Mouse (Mus musculus) left cerebral cortex, postnatal 36 days (tissue): ENCODE data around the gene St3gal3. TPM values are rescaled to one million over a fixed set of nuclear protein-coding genes. Genes with fewer than 3 reads are reported as not detected.
A peak's percentile ranks its signal among the peaks of the same experiment; 100 is the strongest.

Source experiments
- DNase-seq, 2 experiments: peaks; one replicate each; pipeline ENCODE4 v3.0.0; 2021 to 2022; ENCODE audit warnings: low spot score in 2 of 2, mixed read lengths in 1 of 2
- intact Hi-C: fragments of 180-260 bp; cut with DNase I; formaldehyde crosslinking; loops from one replicate; pipeline ENCODE4 v1.15.1; 2025
- total RNA-seq, 2 experiments: library from RNA; stranded (reverse); gene quantifications; 2 replicates each; pipeline ENCODE4 v1.2.3; 2021

The St3gal3 gene
- total RNA-seq, 2 experiments from 2014 or later, result 47.0 to 51.5 TPM

DNA sequence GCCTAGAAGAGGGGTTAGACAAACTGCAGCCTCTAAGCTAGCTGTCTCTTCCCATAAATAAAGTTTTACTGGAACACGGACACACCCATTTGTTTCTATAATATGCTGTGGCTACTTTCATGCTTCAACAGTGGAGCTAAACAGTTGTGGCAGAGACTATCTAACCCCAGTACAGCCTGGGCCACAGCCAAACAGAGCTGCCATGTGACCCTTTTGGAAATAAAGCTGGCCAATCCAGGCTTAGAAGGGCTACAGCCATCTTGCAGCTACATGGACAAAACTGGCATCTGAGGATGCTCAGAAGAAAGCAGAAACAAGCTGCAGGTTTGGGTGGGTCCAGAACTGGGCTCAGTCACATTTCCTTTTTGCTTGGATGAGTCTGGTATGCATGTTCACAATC, 158.9 kb downstream of the St3gal3 start:
- DNase-seq, result no peak
- intact Hi-C loops, result no loop called here

DNA sequence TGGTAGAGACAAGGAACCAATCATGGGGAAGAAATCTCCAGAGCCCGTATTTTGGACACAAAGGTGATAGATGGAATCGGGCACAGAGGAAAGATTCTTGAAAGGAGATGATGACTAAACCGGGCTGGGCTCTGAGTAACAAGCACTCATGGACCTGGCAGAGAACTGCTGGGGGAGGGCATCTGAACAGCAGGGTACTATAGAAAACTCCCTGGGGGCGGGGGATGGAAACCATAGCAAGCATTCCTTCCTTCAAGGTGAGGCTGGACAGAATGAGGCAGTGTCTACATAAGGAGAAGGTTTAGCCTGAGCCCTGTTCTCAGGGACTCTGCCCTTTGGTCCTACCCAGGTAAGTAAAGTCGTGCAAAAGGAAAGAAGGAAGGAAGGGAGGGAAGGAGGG, 160.0 kb downstream of the St3gal3 start:
- peak; percentile 17 to 49 for DNase-seq
- intact Hi-C loops, result no loop called here

DNA sequence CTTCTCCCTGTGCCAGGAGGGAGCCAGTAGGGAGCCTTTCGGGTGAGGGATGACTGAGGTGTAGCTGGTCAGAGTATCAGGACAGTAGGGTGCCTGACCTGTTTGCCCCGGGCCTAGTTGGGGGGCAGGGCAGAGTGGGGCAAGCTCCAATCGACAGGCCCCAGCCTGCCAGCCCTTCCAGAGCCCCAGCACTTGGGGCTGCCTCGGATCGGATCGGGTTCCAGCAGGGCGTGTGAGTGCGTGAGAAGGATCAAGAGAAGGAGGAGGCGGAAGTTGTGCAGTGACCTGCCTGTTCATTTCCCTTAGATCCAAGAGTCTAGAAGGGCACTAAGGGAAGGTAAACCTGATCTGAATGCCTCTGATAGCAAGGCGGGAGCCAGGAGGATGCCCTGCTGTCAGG, 161.7 kb downstream of the St3gal3 start:
- DNase-seq, result no peak
- intact Hi-C loops, result no loop called here

DNA sequence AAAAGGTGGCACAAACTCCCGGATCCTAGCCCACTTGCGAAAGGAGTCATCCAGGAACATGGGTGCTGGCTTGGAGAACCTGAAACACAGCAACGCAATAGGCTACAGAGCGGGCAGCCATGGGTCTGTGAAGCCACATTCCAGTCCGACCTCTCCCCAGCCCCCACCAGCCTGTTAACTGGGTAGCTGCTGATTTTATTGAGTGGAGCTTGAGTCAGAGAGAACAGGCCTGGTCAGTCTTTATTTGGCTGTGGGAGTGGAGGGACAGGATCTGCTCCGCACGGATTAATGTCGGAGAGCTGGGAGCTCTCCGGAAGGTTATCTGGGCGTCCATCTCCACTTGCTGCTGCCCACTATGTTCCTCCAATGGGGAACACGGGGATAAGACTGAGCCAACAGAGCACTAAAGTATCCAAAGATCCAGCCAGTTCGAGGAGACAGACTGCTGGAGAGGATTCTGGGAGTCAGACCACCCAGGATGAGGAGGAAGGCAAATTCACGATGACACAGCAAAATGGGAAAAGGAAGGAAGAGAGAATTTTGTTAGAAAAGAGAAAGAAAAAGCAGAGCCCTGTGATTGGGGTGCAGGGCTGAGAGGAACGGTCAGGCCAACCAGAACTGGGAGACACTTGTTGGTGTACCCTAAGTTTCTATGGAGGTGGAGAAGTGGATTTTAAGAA, 170.2 kb downstream of the St3gal3 start:
- intact Hi-C loops, result no loop called here
- DNase-seq, result no peak

DNA sequence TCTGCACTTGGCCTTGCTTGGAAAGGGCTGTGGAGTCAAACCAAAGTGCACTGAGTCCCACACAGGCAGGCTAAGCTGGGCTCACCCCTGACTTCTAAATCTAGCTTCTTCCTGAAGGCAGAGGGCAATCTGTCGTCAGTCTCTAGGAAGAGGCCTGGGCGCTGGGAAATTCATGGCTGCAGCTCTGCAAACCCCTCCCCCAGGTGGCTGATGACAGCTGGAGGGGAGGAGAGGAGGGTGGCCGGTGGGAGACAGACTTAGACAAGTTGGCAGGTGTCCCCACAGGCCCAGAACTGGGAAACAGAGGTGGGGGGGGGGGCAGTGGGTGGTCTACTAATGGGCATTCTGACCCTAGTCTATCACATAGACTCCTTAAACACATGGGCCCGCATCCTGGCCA, 177.2 kb downstream of the St3gal3 start:
- no peak for DNase-seq
- intact Hi-C loops, result no loop called here

DNA sequence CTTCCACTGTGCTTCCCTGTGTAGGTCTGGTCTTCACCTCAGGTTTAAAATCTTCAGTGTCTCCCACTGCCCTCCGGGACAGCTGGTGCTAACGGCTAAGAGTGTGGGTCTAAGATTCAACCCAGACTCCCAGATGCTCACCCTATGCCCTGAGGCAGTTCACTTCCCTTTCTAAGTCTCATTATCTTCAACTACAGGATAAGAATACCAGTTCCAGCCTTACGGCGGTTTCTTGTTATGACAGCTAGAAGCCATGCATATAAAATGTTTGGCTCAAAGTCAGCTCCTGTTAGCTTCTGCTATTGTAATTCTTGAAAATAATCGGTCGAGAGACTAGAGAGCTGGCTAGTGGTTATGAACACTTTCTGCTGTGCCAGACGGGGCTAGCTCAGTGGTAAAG, 187.2 kb downstream of the St3gal3 start:
- intact Hi-C loops, result no loop called here
- DNase-seq, result no peak

DNA sequence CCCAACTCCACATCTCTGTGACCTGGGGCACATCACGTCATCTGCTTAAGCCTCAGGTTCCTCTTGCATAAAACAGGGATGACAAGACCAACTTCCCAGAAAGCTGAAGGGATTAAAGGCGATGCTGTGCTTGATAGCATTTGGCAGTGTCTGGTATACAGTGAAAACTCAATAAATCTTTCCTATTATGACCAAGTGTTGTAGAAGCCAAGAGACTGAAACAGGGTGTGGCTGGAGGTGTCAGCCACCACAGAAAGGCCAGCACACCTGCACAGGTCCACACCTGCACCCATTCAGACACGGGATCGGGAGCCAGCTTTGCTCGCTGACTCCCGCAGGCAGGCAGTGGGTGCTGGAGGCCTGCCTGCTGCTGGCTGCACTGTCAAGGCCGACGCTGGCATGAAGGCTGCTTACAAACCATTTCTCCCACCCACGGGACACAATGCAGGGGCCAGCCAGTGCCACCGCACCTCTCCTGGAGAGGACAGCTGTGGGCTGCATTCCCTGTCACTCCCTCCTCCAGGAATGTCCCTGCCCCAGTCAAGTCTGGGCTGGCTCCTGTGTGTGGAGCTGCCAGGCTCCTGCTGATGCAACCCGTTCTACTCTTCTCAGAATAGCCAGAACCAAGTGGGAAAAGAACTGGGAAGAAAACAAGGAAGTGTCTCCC, 187.9 kb downstream of the St3gal3 start:
- intact Hi-C loops, result no loop called here
- DNase-seq, result peak; percentile 8 to 15

DNA sequence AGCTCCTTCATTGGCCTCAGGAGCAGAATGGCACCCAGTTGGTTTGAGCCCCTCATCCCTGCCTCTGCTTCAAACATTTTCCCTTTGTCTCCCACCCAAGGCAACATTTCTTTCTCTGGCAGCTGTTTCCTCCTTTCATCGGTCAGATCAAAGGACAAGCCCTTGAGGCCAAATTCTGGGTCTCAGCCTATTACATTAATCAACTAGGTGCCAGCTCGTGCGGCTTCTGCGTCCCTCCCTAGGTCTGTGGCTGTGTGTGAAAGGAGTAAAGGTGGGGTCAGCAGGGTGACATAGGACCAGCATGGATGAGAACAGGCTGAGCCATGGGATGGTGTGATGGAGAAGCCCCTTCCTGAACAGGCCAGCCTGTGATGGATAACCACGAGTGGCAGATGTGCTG, 191.4 kb downstream of the St3gal3 start:
- intact Hi-C loops, result no loop called here
- no peak for DNase-seq

DNA sequence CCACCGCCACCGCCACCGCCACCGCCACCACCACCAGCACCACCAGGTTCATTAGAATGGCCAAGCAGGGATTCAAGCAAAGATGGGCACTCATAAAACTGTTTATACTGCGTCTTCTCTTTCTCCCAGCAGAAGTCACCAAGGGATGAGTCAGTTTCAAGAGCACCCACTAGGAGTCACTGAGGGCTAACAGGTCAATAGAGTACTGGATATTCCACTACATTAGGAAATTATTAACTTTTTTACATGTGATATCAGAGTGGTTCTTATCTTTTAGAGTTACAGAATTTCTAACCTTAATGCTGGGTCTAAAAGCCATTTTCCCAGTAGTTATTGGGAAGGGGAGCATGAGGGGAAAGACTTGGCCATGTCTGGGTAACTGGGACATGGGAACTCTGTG, 197.8 kb downstream of the St3gal3 start:
- no peak for DNase-seq
- intact Hi-C loops, result no loop called here

DNA sequence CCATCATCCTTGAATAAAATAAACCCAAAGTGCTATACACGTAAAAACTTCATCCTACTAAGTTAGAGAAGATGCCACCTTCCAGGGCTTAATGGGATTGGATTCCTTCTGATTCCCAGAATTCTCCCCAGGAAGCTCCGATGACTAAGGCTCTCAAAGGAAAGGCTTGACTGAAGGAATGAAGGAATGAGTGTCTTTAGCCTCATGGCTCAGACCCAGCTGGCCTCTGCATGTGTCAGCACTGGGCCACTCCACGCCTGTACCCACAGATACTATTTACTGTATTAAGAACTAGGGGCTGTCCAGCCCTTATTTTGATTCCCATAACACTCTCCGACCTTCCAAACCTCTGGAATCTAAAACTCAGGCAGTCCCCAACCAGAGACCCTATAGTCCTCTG, 200.6 kb downstream of the St3gal3 start:
- DNase-seq, result no peak
- intact Hi-C loops, result loop anchor here (5.0 kb wide), 1 partner anchor 48 kb away; no protein-coding TSS in a partner anchor

DNA sequence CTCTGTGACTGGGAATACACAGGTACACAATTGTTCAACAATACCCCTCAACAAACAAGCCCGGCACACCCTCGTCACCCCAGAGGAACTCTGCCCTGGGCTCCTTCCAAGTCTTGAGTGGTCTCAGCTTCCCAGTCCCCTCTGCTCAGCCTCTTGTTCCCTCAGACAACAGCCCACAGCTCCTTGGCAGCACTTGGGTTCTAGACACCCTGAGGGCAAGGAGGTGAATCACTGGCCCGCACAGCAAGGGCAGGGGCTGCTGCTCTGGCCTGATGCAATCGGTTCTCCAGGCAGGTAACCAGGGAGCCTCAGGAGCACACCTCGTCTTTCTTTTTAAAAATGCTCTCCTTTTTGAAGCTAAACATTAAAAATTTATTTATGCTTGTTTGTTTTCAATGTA, 201.5 kb downstream of the St3gal3 start:
- intact Hi-C loops, result loop anchor here (5.0 kb wide), 1 partner anchor 49 kb away; no protein-coding TSS in a partner anchor
- no peak for DNase-seq

DNA sequence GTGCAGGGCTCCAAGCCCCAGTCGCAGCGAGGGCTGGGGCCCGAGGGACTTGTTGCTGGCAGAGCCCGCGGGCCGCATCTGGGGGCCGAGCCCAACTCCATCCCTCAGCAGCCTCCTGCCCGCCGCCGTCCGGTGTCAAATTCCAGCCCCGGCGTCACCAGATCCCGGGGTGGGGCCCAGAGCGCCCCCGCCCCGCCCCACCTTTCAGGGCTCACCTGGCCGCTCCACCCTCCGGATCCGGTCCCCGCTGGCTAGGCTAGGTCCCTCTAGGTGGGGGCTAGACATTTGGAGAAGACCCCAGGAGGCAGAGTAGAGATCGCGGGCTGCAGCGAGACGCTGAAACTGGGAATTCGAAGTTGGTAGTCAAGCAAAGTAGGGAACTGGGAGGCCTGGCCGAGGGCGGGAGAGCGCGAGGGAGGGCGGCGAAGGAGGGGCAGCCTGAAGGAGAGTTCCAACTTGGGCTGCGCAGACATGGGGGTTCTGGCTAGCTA, 205.3 kb downstream of the St3gal3 start, which contains the start of gene Artn:
Gene Artn, minus strand, starts transcription at position 373 of the 491 bp plus-strand sequence.
- no peak for DNase-seq
- intact Hi-C loops, result loop anchor here (5.0 kb wide), 1 partner anchor 133 kb away; no protein-coding TSS in a partner anchor

DNA sequence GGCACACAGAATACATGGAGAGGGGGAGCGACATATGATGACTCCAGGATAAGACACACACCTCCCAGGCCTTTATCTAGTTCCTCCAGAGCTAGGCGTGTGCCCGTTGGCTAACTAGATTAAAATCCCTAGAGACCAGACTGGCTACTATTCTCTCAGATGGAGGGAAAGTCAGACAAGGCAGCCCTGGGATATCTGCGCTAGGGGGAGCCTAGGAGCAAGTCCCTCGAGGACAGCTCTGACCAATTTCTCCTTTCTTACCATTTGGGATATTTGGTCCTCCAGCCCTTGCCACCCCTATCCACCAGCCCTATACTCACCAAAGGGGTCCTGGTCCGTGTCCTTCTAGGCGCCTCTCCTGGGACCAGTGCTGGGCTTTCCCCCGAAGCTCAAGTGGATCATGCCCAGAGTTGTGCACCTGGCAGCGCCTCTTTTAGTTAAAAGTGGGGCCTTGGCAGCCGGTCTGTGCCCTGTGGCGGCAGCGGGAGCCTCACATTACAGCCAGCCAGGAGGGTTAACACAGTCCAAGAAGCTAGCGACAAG, 205.9 kb downstream of the St3gal3 start:
- peak; percentile 43 to 52 for DNase-seq
- intact Hi-C loops, result loop anchor here (1.0 to 5.0 kb wide), 2 partner anchors 134 to 155 kb away; no protein-coding TSS in a partner anchor

DNA sequence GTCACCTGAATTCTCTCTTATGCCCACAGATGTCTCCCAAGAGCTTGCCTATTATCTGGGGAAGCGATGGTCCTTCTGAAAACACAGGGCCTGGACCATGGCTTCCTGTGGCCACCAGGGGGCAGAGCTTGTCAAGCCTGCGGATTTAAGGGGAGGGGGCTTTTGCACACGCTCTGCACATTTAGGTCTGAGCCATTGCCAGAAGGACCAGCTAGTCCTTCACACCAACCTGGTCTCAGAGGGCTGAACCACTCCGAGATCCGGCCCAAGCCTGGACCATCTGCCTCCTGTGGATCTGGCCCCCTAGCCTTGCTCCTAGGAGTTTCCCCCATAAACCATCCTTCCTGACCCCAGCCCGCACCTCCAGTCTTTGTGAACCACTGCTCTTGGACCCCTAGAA, 206.5 kb downstream of the St3gal3 start:
- DNase-seq, result no peak

DNA sequence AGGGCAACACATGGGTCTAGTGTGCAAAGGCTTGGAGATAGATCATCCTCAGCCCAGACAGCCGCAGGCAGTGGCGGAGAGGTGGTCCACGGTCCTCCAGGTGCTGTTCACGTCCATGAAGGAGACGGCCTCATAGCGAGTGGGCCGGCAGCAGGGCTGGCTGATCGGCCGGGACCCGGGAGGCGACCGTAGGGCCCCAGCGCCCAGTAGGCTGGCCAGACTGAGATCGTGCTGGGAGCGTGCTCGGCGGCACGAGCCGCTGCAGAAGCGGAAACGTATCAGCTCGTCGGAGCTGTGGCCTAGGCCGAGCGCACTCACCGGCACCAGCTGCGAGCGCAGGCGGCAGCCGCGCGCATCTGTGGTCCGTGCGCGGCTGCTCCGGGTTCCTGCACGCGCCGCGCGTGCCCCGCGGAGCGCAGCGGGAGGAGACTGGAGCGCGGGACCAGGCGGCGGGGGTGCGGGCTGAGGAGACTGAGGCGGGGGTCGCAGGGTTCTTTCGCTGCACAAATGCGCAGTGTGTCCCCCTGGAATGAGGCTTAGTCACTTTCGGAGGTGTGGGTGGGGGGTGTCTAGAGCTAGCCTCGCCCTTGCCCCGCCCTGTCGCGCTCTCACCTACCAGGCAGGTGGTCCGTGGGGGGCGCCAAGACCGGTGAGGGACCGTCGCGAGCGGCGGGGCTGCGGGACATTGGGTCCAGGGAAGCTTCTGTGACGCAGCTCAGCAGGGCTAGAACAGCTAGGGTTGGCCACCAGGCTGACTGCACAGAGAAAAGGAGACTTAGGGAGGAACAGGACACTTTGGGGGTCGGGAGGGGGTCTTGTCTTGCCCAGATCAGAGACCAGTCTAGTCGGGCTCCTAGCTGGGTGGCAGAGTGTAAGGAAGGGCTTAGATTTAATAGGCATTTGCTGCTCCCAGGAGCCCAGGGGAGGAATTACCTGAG, 207.9 kb downstream of the St3gal3 start:
- DNase-seq, result peak; percentile 64 to 80
- intact Hi-C loops, result loop anchor here (5.0 kb wide), 1 partner anchor 135 kb away; no protein-coding TSS in a partner anchor

More for the DNA sequence above, 206.5 kb downstream of the St3gal3 start:
- intact Hi-C loops, result loop anchor here (1.0 to 5.0 kb wide), 2 partner anchors 134 to 155 kb away; no protein-coding TSS in a partner anchor

DNA sequence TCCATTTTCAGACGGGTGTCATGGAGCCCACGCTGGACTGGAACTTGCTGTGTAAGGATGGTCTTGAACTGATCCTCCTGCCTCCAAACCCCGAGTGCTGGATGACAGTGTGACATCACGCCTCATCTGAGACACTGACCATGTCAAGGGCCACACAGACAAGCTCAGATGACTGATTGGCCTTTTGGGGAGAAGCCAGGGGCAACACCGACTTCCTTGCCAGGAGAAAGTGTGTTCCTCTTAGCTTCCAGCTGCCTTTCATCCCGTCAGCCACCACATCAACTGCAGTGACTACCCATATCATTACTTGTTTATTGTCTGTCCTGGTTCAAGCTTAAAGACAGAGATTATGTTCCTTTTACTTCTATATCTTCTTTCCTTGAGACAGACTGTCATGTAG, 209.8 kb downstream of the St3gal3 start:
- intact Hi-C loops, result loop anchor here (5.0 kb wide), 2 partner anchors 93 to 137 kb away; partner anchors contain the start of gene Slc6a9
- DNase-seq, result no peak

DNA sequence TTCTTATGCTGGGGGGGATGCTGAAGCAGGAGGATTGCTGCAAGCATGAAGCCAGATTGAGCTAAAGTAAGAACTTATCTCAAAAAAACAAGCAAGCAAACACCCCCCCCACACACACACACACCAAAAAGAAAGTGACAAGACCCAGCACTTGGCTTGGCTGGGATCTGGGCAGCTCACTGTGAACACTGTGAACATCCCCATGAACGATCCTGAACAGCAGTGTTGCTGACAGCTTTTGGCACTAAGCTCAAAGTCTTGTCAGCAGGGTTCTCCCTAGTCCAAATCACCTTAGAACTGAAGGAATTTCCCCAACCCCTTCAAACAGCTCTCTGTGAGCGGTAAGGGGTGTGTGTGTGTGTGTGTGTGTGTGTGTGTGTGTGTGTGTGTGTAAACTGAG, 211.3 kb downstream of the St3gal3 start:
- intact Hi-C loops, result loop anchor here (5.0 kb wide), 1 partner anchor 91 kb away; the partner anchor contains the start of gene Slc6a9
- no peak for DNase-seq

DNA sequence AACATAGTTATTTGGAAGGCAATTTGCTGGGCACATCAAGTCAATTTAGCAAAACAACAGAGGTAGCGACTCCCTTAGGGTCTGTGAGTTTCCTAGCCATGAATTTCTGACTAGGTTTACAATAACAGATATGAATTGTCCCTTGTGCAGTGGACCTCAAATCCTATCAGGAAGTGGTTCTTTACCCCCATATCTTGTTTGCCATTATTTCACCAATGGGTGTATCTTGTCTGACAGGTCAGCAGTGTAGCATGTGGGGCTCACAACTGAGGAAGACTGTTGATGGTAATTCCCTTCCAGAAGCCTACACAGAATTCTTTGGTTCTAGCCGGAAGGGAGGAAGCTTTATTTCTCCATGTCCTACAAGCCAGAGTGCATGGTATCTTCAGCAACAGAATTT, 213.4 kb downstream of the St3gal3 start:
- intact Hi-C loops, result loop anchor here (5.0 kb wide), 1 partner anchor 89 kb away; the partner anchor contains the start of gene Slc6a9
- no peak for DNase-seq

DNA sequence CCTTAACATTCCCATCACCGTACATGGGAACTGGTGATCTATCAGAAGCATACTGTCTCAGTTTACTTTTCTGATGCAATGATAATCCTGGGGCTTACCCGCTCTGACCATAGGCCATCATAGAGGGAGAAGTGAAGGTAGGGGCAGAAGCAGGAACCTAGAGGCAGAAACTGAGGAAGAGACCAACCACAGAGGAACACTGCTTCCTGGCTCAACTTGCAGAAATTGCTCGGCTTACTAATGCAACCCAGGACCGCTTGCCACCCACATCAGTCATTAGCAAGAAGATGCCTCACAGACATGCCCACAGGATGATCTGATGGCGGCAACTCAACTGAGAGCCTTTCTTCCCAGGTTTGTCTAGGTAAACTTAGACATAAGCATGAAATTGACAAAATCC, 216.0 kb downstream of the St3gal3 start:
- intact Hi-C loops, result loop anchor here (10.0 kb wide), 1 partner anchor 376 kb away; the partner anchor contains the start of gene Ptprf
- DNase-seq, result no peak
